Mouse (Mus musculus) MEL (cell line): Measurements from ENCODE around the gene Aspscr1. TPM values are rescaled to one million over a fixed set of nuclear protein-coding genes. Genes with fewer than 3 reads are reported as not detected.

Experiments used
- DNase-seq: peaks from one replicate; pipeline ENCODE4 v3.0.0; 2011; ENCODE audit warnings: low read depth, low spot score
- H3K27ac ChIP-seq: 2 replicates; pipeline ENCODE4 v1.5.1; 2012; ENCODE audit warnings: low read depth, mild to moderate bottlenecking, control low read depth, low read length, moderate library complexity; ENCODE audit not compliant: control insufficient read depth
- H3K27me3 ChIP-seq, 2 experiments: fragments of 150-350 bp in 1 of 2; sonication (generic) in 1 of 2; 2 replicates each; pipeline ENCODE4 v1.6.1; 2012; ENCODE audit warnings: low read length in 2 of 2, mild to moderate bottlenecking in 2 of 2, improper control_type of control experiment in 1 of 2, moderate library complexity in 1 of 2; ENCODE audit not compliant: insufficient read depth in 2 of 2, control insufficient read depth in 1 of 2
- H3K36me3 ChIP-seq, 2 experiments: 2 replicates each; pipeline ENCODE4 v1.6.1; 2012 to 2014; ENCODE audit warnings: low read length in 2 of 2, improper control_type of control experiment in 1 of 2, inconsistent platforms in 1 of 2, mild to moderate bottlenecking in 1 of 2; ENCODE audit not compliant: insufficient read depth in 2 of 2, control insufficient read depth in 1 of 2
- H3K4me1 ChIP-seq, 2 experiments: fragments of 150-350 bp in 1 of 2; sonication (generic) in 1 of 2; 2 replicates each; pipeline ENCODE4 v1.6.1; 2012; ENCODE audit warnings: low read length in 2 of 2, improper control_type of control experiment in 1 of 2, mild to moderate bottlenecking in 1 of 2; ENCODE audit not compliant: insufficient read depth in 2 of 2, control insufficient read depth in 1 of 2
- H3K4me3 ChIP-seq, 2 experiments: fragments of 150-350 bp in 1 of 2; sonication (generic) in 1 of 2; 2 replicates each; pipeline ENCODE4 v1.5.1; 2012; ENCODE audit warnings: low read depth in 2 of 2, low read length in 2 of 2, mild to moderate bottlenecking in 2 of 2, moderate library complexity in 2 of 2, control low read depth in 1 of 2, improper control_type of control experiment in 1 of 2; ENCODE audit not compliant: control insufficient read depth in 1 of 2, insufficient read depth in 1 of 2
- H3K79me2 ChIP-seq: 2 replicates; pipeline ENCODE4 v1.6.1; 2012; ENCODE audit warnings: mild to moderate bottlenecking, low read length, moderate library complexity; ENCODE audit not compliant: control insufficient read depth, poor library complexity, insufficient read depth
- H3K9ac ChIP-seq: 2 replicates; pipeline ENCODE4 v1.6.1; 2012; ENCODE audit warnings: low read depth, mild to moderate bottlenecking, control low read depth, low read length, moderate library complexity; ENCODE audit not compliant: control insufficient read depth, poor library complexity, severe bottlenecking
- H3K9me3 ChIP-seq: fragments of 150-350 bp; sonication (generic); replicated peaks from 2 replicates; pipeline ENCODE4 v1.6.1; 2012; ENCODE audit warnings: mild to moderate bottlenecking, low read length, improper control_type of control experiment, moderate library complexity; ENCODE audit not compliant: insufficient read depth
- CHD1 ChIP-seq: IDR thresholded peaks from 2 replicates; pipeline ENCODE4 v1.6.1; 2012; ENCODE audit warnings: low read depth, mild to moderate bottlenecking, inconsistent platforms, low read length, improper control_type of control experiment
- CHD2 ChIP-seq: IDR thresholded peaks from 2 replicates; pipeline ENCODE4 v1.6.1; 2011; ENCODE audit warnings: low read length, improper control_type of control experiment
- CTCF ChIP-seq, 3 experiments: IDR thresholded peaks in 2 of 3; conservative IDR thresholded peaks in 1 of 3; 2 replicates each; pipeline ENCODE4 v1.5.1; 2011 to 2012; ENCODE audit warnings: low read length in 3 of 3, low read depth in 2 of 3, mild to moderate bottlenecking in 2 of 3, improper control_type of control experiment in 1 of 3, inconsistent platforms in 1 of 3, mixed read lengths in 1 of 3, moderate library complexity in 1 of 3; ENCODE audit not compliant: control insufficient read depth in 1 of 3, insufficient read depth in 1 of 3, poor library complexity in 1 of 3, severe bottlenecking in 1 of 3
- E2F4 ChIP-seq: IDR thresholded peaks from 2 replicates; pipeline ENCODE4 v1.6.1; 2011; ENCODE audit warnings: low read depth, low read length, improper control_type of control experiment, borderline replicate concordance
- ELF1 ChIP-seq: IDR thresholded peaks from 2 replicates; pipeline ENCODE4 v1.6.1; 2014; ENCODE audit warnings: low read depth, mild to moderate bottlenecking, inconsistent platforms, low read length, improper control_type of control experiment, moderate library complexity
- EP300 ChIP-seq, 2 experiments: IDR thresholded peaks; 2 replicates each; pipeline ENCODE4 v1.6.1; 2011; ENCODE audit warnings: improper control_type of control experiment in 2 of 2, low read length in 2 of 2, low read depth in 1 of 2, mild to moderate bottlenecking in 1 of 2
- ETS1 ChIP-seq: IDR thresholded peaks from 2 replicates; pipeline ENCODE4 v1.6.1; 2012; ENCODE audit warnings: low read depth, mild to moderate bottlenecking, inconsistent platforms, low read length, improper control_type of control experiment, moderate library complexity
- GABPA ChIP-seq: IDR thresholded peaks from 2 replicates; pipeline ENCODE4 v1.6.1; 2012; ENCODE audit warnings: low read depth, mild to moderate bottlenecking, inconsistent platforms, low read length, improper control_type of control experiment, moderate library complexity
- HCFC1 ChIP-seq: IDR thresholded peaks from 2 replicates; pipeline ENCODE4 v1.6.1; 2012; ENCODE audit warnings: low read depth, mild to moderate bottlenecking, inconsistent platforms, low read length, improper control_type of control experiment, moderate library complexity
- KAT2A ChIP-seq: conservative IDR thresholded peaks from 2 replicates; pipeline ENCODE4 v1.6.1; 2012; ENCODE audit warnings: low read depth, low read length, improper control_type of control experiment, inconsistent platforms
- MAFK ChIP-seq: IDR thresholded peaks from 2 replicates; pipeline ENCODE4 v1.6.1; 2011; ENCODE audit warnings: low read depth, mild to moderate bottlenecking, low read length, improper control_type of control experiment, borderline replicate concordance
- MAZ ChIP-seq: IDR thresholded peaks from 2 replicates; pipeline ENCODE4 v1.6.1; 2012; ENCODE audit warnings: low read depth, mild to moderate bottlenecking, inconsistent platforms, low read length, improper control_type of control experiment
- MEF2A ChIP-seq: IDR thresholded peaks from 2 replicates; pipeline ENCODE4 v1.6.1; 2014; ENCODE audit warnings: low read depth, mild to moderate bottlenecking, inconsistent platforms, low read length, improper control_type of control experiment; ENCODE audit not compliant: poor library complexity, insufficient replicate concordance, severe bottlenecking; ENCODE audit errors: extremely low read depth
- MXI1 ChIP-seq: IDR thresholded peaks from 2 replicates; pipeline ENCODE4 v1.6.1; 2011; ENCODE audit warnings: mild to moderate bottlenecking, low read depth, low read length, improper control_type of control experiment
- MYB ChIP-seq: IDR thresholded peaks from 2 replicates; pipeline ENCODE4 v1.6.1; 2011; ENCODE audit warnings: mild to moderate bottlenecking, low read depth, low read length, improper control_type of control experiment
- MYC ChIP-seq: IDR thresholded peaks from 2 replicates; pipeline ENCODE4 v1.6.1; 2011; ENCODE audit warnings: low read depth, mild to moderate bottlenecking, low read length, improper control_type of control experiment, moderate library complexity
- NRF1 ChIP-seq: IDR thresholded peaks from 2 replicates; pipeline ENCODE4 v1.6.1; 2014; ENCODE audit warnings: low read depth, mild to moderate bottlenecking, inconsistent platforms, low read length, improper control_type of control experiment, moderate library complexity; ENCODE audit not compliant: poor library complexity, insufficient read depth, severe bottlenecking
- POLR2A ChIP-seq, 2 experiments: IDR thresholded peaks; 2 replicates each; pipeline ENCODE4 v1.6.1; 2011 to 2012; ENCODE audit warnings: low read length in 2 of 2, mild to moderate bottlenecking in 2 of 2, control low read depth in 1 of 2, improper control_type of control experiment in 1 of 2, low read depth in 1 of 2, moderate library complexity in 1 of 2; ENCODE audit not compliant: control insufficient read depth in 1 of 2, insufficient read depth in 1 of 2, poor library complexity in 1 of 2
- POLR2AphosphoS2 ChIP-seq: IDR thresholded peaks from 2 replicates; pipeline ENCODE4 v1.6.1; 2011; ENCODE audit warnings: low read length, improper control_type of control experiment
- POLR2AphosphoS5 ChIP-seq: IDR thresholded peaks from 2 replicates; pipeline ENCODE4 v1.6.1; 2012; ENCODE audit warnings: low read depth, borderline replicate concordance, mild to moderate bottlenecking, inconsistent platforms, low read length, moderate library complexity, mixed read lengths
- RCOR1 ChIP-seq: IDR thresholded peaks from 2 replicates; pipeline ENCODE4 v1.6.1; 2012; ENCODE audit warnings: low read depth, mild to moderate bottlenecking, inconsistent platforms, low read length, improper control_type of control experiment
- SIN3A ChIP-seq: IDR thresholded peaks from 2 replicates; pipeline ENCODE4 v1.6.1; 2012; ENCODE audit warnings: low read length, improper control_type of control experiment, inconsistent platforms
- SMC3 ChIP-seq: IDR thresholded peaks from 2 replicates; pipeline ENCODE4 v1.6.1; 2011; ENCODE audit warnings: low read depth, low read length, improper control_type of control experiment
- TBP ChIP-seq: IDR thresholded peaks from 2 replicates; pipeline ENCODE4 v1.8.0; 2011; ENCODE audit warnings: low read depth, low read length, improper control_type of control experiment
- TCF12 ChIP-seq: IDR thresholded peaks from 2 replicates; pipeline ENCODE4 v1.6.1; 2014; ENCODE audit warnings: low read depth, mild to moderate bottlenecking, inconsistent platforms, low read length, improper control_type of control experiment, moderate library complexity
- UBTF ChIP-seq: IDR thresholded peaks from 2 replicates; pipeline ENCODE4 v1.6.1; 2012; ENCODE audit warnings: low read depth, mild to moderate bottlenecking, inconsistent platforms, low read length, improper control_type of control experiment, moderate library complexity, borderline replicate concordance; ENCODE audit not compliant: insufficient read depth
- USF1 ChIP-seq: IDR thresholded peaks from 2 replicates; pipeline ENCODE4 v1.6.1; 2014; ENCODE audit warnings: low read depth, mild to moderate bottlenecking, inconsistent platforms, low read length, improper control_type of control experiment, moderate library complexity
- USF2 ChIP-seq, 2 experiments: IDR thresholded peaks; 2 replicates each; pipeline ENCODE4 v1.6.1; 2011 to 2012; ENCODE audit warnings: improper control_type of control experiment in 2 of 2, low read length in 2 of 2, borderline replicate concordance in 1 of 2, inconsistent platforms in 1 of 2, low read depth in 1 of 2, mild to moderate bottlenecking in 1 of 2; ENCODE audit not compliant: insufficient read depth in 1 of 2
- ZC3H11A ChIP-seq: IDR thresholded peaks from 2 replicates; pipeline ENCODE4 v1.6.1; 2012; ENCODE audit warnings: low read depth, mild to moderate bottlenecking, inconsistent platforms, low read length, improper control_type of control experiment
- ZKSCAN1 ChIP-seq: IDR thresholded peaks from 2 replicates; pipeline ENCODE4 v1.6.1; 2012; ENCODE audit warnings: low read depth, mild to moderate bottlenecking, inconsistent platforms, low read length, improper control_type of control experiment, moderate library complexity
- ZMIZ1 ChIP-seq: IDR thresholded peaks from 2 replicates; pipeline ENCODE4 v1.6.1; 2012; ENCODE audit warnings: low read depth, mild to moderate bottlenecking, inconsistent platforms, low read length, improper control_type of control experiment, moderate library complexity
- ZNF384 ChIP-seq: IDR thresholded peaks from 2 replicates; pipeline ENCODE4 v1.6.1; 2012; ENCODE audit warnings: low read depth, mild to moderate bottlenecking, inconsistent platforms, low read length, improper control_type of control experiment
- polyA plus RNA-seq, 2 experiments: library from polyadenylated mRNA; stranded (reverse) in 1 of 2; unstranded in 1 of 2; fragments of >175 nt in 1 of 2; fragments of >200 nt in 1 of 2; gene quantifications; 2 replicates each; pipeline versions ENCODE4 v1.2.1 to v1.2.4; 2012; ENCODE audit warnings: low replicate concordance in 2 of 2, low read depth in 1 of 2; ENCODE audit not compliant: insufficient read length in 2 of 2, insufficient read depth in 1 of 2, missing spikeins in 1 of 2
- total RNA-seq: library from RNA; depleted of rRNA; stranded (reverse); fragments of 300-350 nt; gene quantifications from 2 replicates; pipeline ENCODE4 v1.2.3, GENCODE M21; 2012

Aspscr1 gene
- total and polyA plus RNA-seq, 3 experiments, result 36.2 to 72.5 TPM; not detected in 1

DNA sequence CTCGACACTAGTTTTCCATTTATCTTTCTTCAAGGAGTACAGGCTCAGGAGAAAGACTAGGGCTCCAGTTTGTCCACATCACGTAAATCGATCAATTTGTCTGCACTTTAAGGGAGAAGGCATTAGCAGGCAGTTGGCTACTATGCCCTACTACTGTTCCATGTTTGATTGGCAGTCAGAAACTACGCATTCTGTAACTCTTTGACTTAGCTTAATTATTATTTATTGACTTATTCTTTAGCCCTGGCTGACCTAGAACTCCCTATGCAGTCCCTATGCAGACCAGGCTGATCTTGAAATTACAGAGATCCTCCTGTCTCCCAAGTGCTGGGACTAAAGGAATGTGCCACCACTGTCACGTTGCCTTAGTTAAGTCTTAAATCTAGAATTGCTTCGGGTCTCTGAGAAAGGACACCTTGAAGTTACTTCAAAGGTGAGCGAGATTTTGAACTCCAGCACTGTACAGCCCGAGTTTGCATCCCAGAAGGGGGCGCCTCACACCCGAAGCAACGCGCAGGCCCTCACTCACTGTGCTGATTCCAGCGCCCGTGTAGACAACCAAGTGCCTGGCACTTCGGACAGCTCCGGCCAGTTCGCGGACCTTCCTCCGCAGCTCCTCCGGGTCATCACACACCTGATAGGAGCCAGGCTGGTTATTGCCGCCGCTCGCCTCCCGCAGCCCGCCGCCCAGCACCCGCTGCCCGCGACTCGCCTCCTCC lies 48.7 kb upstream of the Aspscr1 start (continued):
- TF ChIP-seq E2F4 (no peak), UBTF (no peak), MAFK (no peak), ZMIZ1 (no peak; the same call in 1 of the 2 replicates)

DNA sequence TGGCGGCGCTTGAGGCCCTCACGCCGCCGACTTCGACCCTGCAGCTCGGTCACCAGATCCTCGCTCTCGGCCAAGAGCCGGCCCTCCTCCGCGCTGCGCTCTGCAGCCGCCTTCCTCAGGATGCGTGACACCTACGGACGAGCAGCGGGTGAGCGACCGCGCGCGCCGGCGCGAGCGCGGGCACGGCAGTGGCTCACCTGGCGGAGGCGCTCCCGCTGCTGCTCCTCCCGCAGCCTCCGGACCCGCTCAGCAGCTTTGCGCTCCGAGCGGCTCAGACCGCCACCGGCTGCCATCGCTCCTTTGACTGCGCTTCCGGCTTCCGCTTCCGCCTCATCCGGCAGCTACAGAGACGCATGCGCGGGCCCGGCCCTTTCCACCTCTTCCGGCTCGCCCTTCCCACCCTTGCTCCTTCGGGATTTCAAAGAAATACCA lies 48.1 kb upstream of the Aspscr1 start:
- peak; percentile 92 for DNase-seq
- Histone ChIP-seq H3K27me3 (no peaks in the 10 kb centered on the region), H3K9me3 (no peaks in the 10 kb centered on the region), H3K4me1 (peaks cover 0 to 13% of the 10 kb centered on the region in 2 experiments; a peak in 3 of 4 replicates), H3K27ac (peak overlapping the region; percentile 54), H3K9ac (peak overlapping the region; percentile 92), H3K79me2 (peaks cover 35% of the 10 kb centered on the region), H3K36me3 (peaks cover 3 to 12% of the 10 kb centered on the region in 2 experiments), H3K4me3 (peak overlapping the region; percentile 82 to 93)
- TF ChIP-seq USF1 (peak; percentile 5; the same call in 1 of the 2 replicates), CTCF (IDR thresholded peaks at IDR 0.05 in 2 of 3, conservative IDR thresholded peaks at IDR 0.05 in 1 of 3; ENCODE audit: control insufficient read depth in 1 of 3, insufficient read depth in 1 of 3, low read depth in 2 of 3, low read length in 3 of 3, poor library complexity in 1 of 3, severe bottlenecking in 1 of 3) (0 out of 6 replicates have a peak, but pooled peaks of 1 of the 3 experiments have one; percentile 0), SMC3 (no peak), TBP (peak; percentile 80), CHD2 (no peak), UBTF (no peak), SIN3A (peak; percentile 91; the same call in 1 of the 2 replicates), ELF1 (peak; percentile 100), TCF12 (peak; percentile 58; the same call in 1 of the 2 replicates), MAZ (no peak; the same call in 1 of the 2 replicates), POLR2AphosphoS2 (peak; percentile 98), KAT2A (peak; percentile 49; the same call in 1 of the 2 replicates), ZMIZ1 (no peak), MYC (no peak; the same call in 1 of the 2 replicates), POLR2A (IDR thresholded peaks at IDR 0.05; ENCODE audit: control insufficient read depth in 1 of 2, insufficient read depth in 1 of 2, low read depth in 1 of 2, low read length in 2 of 2, poor library complexity in 1 of 2) (peak; percentile 76 to 87), ZNF384 (no peak), NRF1 (peak; percentile 98), ZC3H11A (no peak), E2F4 (no peak), POLR2AphosphoS5 (no peak), RCOR1 (no peak), HCFC1 (peak; percentile 91), USF2 (IDR thresholded peaks at IDR 0.05; ENCODE audit: borderline replicate concordance in 1 of 2, insufficient read depth in 1 of 2, low read depth in 1 of 2, low read length in 2 of 2) (no peak), CHD1 (no peak; the same call in 1 of the 2 replicates), ETS1 (peak; percentile 16; the same call in 1 of the 2 replicates), MEF2A (no peak), MAFK (no peak), ZKSCAN1 (no peak), GABPA (no peak), MYB (no peak), EP300 (IDR thresholded peaks at IDR 0.05; ENCODE audit: low read depth in 1 of 2, low read length in 2 of 2) (no peak), MXI1 (peak; percentile 48)
